Mouse (Mus musculus): ENCODE data around the gene Cfdp1. TPM values are rescaled to one million over a fixed set of nuclear protein-coding genes. Genes with fewer than 3 reads are reported as not detected.
A peak's percentile ranks its signal among the peaks of the same experiment; 100 is the strongest.

The Cfdp1 gene
- polyA plus RNA-seq, 1 experiment from 2014 or later = 195 TPM

DNA sequence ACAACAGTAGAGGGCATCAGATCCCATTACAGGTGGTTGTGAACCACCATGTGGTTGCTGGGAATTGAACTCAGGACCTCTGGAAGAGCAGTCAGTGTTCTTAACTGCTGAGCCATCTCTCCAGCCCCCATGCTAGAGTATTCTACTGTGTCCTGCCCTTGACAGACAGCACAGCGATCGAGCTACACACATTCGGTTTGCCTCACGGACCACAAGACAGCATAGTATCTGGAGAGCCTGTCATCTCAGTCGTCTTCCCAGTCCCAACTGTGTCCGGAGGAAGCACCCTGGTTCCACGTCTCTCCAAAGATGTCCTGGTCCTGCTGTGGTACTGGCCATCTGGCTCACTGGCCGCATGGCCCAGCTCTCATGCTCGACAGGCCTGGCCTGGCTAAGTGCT, 89.0 kb downstream of the Cfdp1 start:
- WGBS = 92% methylated on average over 9 of the region's 9 CpGs
- Histone ChIP-seq H3K27ac (ENCODE audit: low read depth) (no peak overlapping the region), H3K4me3 (ENCODE audit: low read depth, low read length) (no peak overlapping the region), H3K36me3 (ENCODE audit: insufficient read depth) (peaks cover 40% of the 10 kb centered on the region), H3K27me3 (ENCODE audit: insufficient read depth, low read length) (no peaks in the 10 kb centered on the region), H3K9me3 (ENCODE audit: low read depth, low read length) (no peaks in the 10 kb centered on the region), H3K4me2 (no peak overlapping the region), H3K9ac (no peak overlapping the region), H3K4me1 (ENCODE audit: insufficient read depth) (no peaks in the 10 kb centered on the region)
- DNase-seq (no peak), ATAC-seq (ENCODE audit: insufficient read depth) (no peak)
- TF ChIP-seq CTCF (IDR thresholded peaks at IDR 0.05; ENCODE audit: low read depth) = no peak

DNA sequence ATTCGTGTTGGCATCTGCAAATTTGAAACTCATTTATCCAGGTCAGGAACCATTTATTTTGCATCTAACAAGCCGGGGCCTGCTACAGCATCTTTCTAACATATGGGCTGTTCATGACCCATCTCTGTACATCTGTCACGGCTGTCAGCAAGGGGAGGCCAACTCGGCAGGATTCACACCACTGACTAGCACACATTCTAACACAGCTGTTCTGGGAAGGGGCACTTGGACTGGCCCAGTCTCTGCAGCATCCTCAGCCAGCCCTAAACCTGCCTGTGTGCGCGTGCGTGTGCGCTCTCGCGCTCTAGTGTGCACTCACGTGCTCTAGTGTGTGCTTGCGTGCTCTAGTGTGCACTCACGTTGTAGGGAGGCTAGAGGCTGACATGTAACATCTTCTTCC, 93.4 kb downstream of the Cfdp1 start:
- no peak overlapping the region for H3K9ac ChIP-seq
- TF ChIP-seq CTCF (IDR thresholded peaks at IDR 0.05; ENCODE audit: low read depth) = no peak
- DNase-seq (no peak), ATAC-seq (ENCODE audit: insufficient read depth) (no peak)
- no peaks in the 10 kb centered on the region for H3K4me1 ChIP-seq (ENCODE audit: insufficient read depth)
- no peak overlapping the region for H3K27ac ChIP-seq (ENCODE audit: low read depth)
- no peaks in the 10 kb centered on the region for H3K27me3 ChIP-seq (ENCODE audit: insufficient read depth, low read length)
- H3K36me3 ChIP-seq (ENCODE audit: insufficient read depth) = peaks cover 7% of the 10 kb centered on the region; the same call in 1 of the 2 replicates
- no peaks in the 10 kb centered on the region for H3K9me3 ChIP-seq (ENCODE audit: low read depth, low read length)
- no peak overlapping the region for H3K4me3 ChIP-seq (ENCODE audit: low read depth, low read length)
- 79% methylated on average over 13 of the region's 13 CpGs for WGBS
- no peak overlapping the region for H3K4me2 ChIP-seq

DNA sequence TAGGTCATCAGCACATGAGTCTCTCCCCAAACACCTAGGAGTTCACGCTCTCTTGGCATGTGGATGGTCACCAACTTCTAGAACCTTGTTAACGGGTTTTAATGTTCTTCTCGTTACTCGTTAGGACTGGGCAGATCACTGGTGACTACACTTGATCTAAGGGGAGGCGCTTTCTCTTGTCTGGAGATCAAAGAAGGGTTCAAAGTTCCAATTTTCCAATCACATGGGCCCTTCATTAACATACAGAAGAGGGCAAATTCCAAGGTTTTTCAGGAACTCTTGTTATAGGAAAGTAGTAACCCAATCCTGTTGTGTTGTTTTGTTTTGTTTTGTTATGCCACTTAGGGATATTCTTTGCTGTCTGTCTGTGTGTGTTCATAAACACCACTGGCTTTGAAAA, 95.3 kb downstream of the Cfdp1 start:
- Histone ChIP-seq H3K4me1 (ENCODE audit: insufficient read depth) (no peaks in the 10 kb centered on the region), H3K36me3 (ENCODE audit: insufficient read depth) (no peaks in the 10 kb centered on the region), H3K27ac (ENCODE audit: low read depth) (no peak overlapping the region), H3K9me3 (ENCODE audit: low read depth, low read length) (no peaks in the 10 kb centered on the region), H3K9ac (no peak overlapping the region), H3K27me3 (ENCODE audit: insufficient read depth, low read length) (no peaks in the 10 kb centered on the region), H3K4me2 (no peak overlapping the region), H3K4me3 (ENCODE audit: low read depth, low read length) (no peak overlapping the region)
- ATAC-seq (ENCODE audit: insufficient read depth) = no peak
- DNase-seq = no peak
- TF ChIP-seq CTCF (IDR thresholded peaks at IDR 0.05; ENCODE audit: low read depth) = no peak
- 86% methylated on average over 5 of the region's 5 CpGs for WGBS

DNA sequence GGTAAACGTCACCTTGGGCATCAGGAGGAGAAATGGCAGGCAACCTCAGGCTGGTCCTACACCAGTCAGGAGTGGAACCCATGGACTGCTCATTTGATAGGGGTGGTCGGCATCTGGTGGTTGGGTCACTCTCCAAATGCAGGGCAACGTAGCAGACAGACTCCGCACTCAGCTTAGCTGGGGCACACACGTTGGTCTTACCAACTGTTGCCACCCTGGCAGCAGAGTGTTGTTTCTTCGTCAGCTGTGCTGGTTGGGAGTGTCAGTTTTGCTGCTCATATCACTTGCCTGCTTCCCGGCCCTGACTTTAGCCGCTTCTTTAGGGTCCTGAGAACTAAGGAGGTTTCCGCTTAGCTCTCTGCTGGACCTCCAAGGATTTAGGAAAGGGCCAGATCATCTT, 96.5 kb downstream of the Cfdp1 start:
- Histone ChIP-seq H3K36me3 (ENCODE audit: insufficient read depth) (no peaks in the 10 kb centered on the region), H3K9me3 (ENCODE audit: low read depth, low read length) (no peaks in the 10 kb centered on the region), H3K27ac (ENCODE audit: low read depth) (no peak overlapping the region), H3K9ac (no peak overlapping the region), H3K27me3 (ENCODE audit: insufficient read depth, low read length) (no peaks in the 10 kb centered on the region), H3K4me3 (ENCODE audit: low read depth, low read length) (no peak overlapping the region), H3K4me2 (no peak overlapping the region), H3K4me1 (ENCODE audit: insufficient read depth) (no peaks in the 10 kb centered on the region)
- no peak for DNase-seq
- no peak for ATAC-seq (ENCODE audit: insufficient read depth)
- WGBS = 86% methylated on average over 9 of the region's 9 CpGs
- TF ChIP-seq CTCF (IDR thresholded peaks at IDR 0.05; ENCODE audit: low read depth) = no peak

DNA sequence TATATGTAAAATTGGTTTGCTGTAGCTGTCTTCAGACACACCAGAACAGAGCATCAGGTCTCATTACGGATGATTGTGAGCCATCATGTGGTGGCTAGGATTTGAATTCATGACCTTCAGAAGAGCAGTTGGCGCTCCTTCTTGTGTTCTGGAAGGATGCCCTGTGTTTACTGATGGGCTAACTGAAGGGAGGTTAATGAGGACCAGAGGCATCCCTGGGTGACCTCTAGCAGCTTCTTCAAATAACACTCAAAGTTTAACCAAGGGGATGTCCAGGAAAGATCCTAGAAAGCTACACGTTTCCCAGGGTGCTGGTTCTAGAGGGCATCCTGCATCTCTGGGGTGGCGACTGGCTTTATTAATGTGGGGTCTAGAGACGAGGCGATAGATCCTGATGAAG, 99.4 kb downstream of the Cfdp1 start:
- 67% methylated on average over 6 of the region's 6 CpGs for WGBS
- Histone ChIP-seq H3K27me3 (ENCODE audit: insufficient read depth, low read length) (no peaks in the 10 kb centered on the region), H3K36me3 (ENCODE audit: insufficient read depth) (no peaks in the 10 kb centered on the region), H3K4me2 (no peak overlapping the region), H3K4me3 (ENCODE audit: low read depth, low read length) (no peak overlapping the region), H3K4me1 (ENCODE audit: insufficient read depth) (no peaks in the 10 kb centered on the region), H3K9me3 (ENCODE audit: low read depth, low read length) (no peaks in the 10 kb centered on the region), H3K9ac (no peak overlapping the region), H3K27ac (ENCODE audit: low read depth) (no peak overlapping the region)
- ATAC-seq (ENCODE audit: insufficient read depth) = no peak
- no peak for DNase-seq
- no peak for TF ChIP-seq CTCF (IDR thresholded peaks at IDR 0.05; ENCODE audit: low read depth)

DNA sequence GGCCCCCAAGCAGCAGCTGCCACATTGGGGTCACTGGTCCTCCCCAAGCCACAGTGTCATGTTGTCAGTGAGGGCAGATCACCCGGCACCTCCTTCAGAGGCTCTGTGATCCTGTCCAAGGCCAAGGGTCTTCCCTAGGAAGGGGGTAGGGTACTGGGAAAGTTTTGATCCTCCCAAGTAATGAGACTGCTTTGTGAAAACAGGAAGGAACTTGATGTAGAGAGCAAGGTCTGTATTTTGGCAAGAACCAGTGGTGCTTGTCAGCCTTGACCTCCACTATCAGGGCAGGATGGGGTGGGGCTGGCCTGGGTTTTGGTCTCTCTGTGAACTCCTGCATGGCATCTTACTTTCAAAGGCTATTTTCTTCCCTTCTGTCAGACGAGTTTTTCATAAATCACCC, 100.0 kb downstream of the Cfdp1 start:
- no peaks in the 10 kb centered on the region for H3K9me3 ChIP-seq (ENCODE audit: low read depth, low read length)
- H3K9ac ChIP-seq = no peak overlapping the region
- H3K27ac ChIP-seq (ENCODE audit: low read depth) = no peak overlapping the region
- H3K4me1 ChIP-seq (ENCODE audit: insufficient read depth) = no peaks in the 10 kb centered on the region
- no peaks in the 10 kb centered on the region for H3K36me3 ChIP-seq (ENCODE audit: insufficient read depth)
- TF ChIP-seq CTCF (IDR thresholded peaks at IDR 0.05; ENCODE audit: low read depth) = no peak
- 15% methylated on average over 2 of the region's 2 CpGs for WGBS
- H3K4me2 ChIP-seq = no peak overlapping the region
- H3K4me3 ChIP-seq (ENCODE audit: low read depth, low read length) = no peak overlapping the region
- no peaks in the 10 kb centered on the region for H3K27me3 ChIP-seq (ENCODE audit: insufficient read depth, low read length)
- ATAC-seq (ENCODE audit: insufficient read depth) (peak; percentile 38; the same call in 1 of the 2 replicates), DNase-seq (peak; percentile 40)

DNA sequence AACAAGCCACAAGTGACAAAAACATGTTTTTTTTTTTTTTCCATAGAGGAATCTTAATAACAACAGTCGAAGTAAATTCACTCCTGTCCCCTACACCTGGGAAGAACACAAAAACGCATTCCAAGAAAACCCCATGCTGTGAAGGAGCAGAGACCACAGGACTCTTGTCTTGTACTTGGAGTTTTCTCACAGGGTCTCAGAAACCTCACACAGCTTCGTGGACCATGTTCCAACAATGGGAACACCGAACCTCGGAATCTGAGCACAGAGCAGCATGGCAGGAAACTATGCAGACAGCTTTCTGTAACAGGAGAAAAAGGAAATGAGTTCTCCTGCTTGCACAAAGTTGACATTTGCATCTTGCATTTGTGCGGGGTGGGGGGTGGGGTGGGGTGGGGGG, 105.3 kb downstream of the Cfdp1 start:
- WGBS = 47% methylated on average over 6 of the region's 6 CpGs
- ATAC-seq (ENCODE audit: insufficient read depth) = no peak

More for the DNA sequence above, 105.3 kb downstream of the Cfdp1 start:
- Histone ChIP-seq H3K9me3 (ENCODE audit: low read depth, low read length) (no peaks in the 10 kb centered on the region), H3K9ac (no peak overlapping the region), H3K36me3 (ENCODE audit: insufficient read depth) (no peaks in the 10 kb centered on the region), H3K27me3 (ENCODE audit: insufficient read depth, low read length) (no peaks in the 10 kb centered on the region), H3K4me1 (ENCODE audit: insufficient read depth) (peaks cover 19% of the 10 kb centered on the region), H3K27ac (ENCODE audit: low read depth) (no peak overlapping the region), H3K4me2 (no peak overlapping the region), H3K4me3 (ENCODE audit: low read depth, low read length) (no peak overlapping the region)
- no peak for DNase-seq
- TF ChIP-seq CTCF (IDR thresholded peaks at IDR 0.05; ENCODE audit: low read depth) = no peak
